Mouse (Mus musculus) heart, adult 2 months (tissue): ENCODE measurements around the gene Idh1.

Experiments
- CTCF ChIP-seq: fragments of 200-600 bp; IDR thresholded peaks from 2 replicates; pipeline ENCODE4 v1.8.1; 2022; ENCODE audit warnings: antibody characterized with exemption, mild to moderate bottlenecking, moderate library complexity
- EP300 ChIP-seq: fragments of 200-500 bp; IDR thresholded peaks from 2 replicates; pipeline ENCODE4 v1.6.1; 2011; ENCODE audit warnings: low read depth, low read length, control low read depth; ENCODE audit not compliant: insufficient read depth
- POLR2A ChIP-seq: fragments of 200-500 bp; IDR thresholded peaks from 2 replicates; pipeline ENCODE4 v1.6.1; 2011; ENCODE audit warnings: mild to moderate bottlenecking, low read depth, low read length, control low read depth; ENCODE audit not compliant: insufficient read depth

DNA sequence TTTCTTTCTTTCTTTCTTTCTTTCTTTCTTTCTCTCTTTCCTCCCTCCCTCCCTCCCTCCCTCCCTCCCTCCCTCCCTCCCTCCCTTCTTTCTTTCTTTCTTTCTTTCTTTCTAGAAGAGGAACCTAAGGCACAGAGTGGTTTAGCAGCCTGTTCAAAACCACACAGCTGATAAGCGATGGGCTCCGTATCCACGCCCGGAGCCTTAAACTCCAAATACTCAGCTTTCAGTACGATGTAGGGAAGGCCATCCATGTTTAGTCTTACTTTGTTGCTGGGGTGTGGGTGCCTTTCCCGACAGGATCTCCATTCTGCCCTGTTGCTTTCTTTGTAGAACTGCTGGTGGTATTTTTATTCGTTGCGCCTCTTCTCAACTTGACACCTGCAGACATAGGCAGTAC is 77.1 kb downstream of the Idh1 start:
- TF ChIP-seq CTCF (no peak), EP300 (no peak), POLR2A (no peak)
